Mouse (Mus musculus): ENCODE results near the gene Rtf1.

Gene Rtf1

DNA sequence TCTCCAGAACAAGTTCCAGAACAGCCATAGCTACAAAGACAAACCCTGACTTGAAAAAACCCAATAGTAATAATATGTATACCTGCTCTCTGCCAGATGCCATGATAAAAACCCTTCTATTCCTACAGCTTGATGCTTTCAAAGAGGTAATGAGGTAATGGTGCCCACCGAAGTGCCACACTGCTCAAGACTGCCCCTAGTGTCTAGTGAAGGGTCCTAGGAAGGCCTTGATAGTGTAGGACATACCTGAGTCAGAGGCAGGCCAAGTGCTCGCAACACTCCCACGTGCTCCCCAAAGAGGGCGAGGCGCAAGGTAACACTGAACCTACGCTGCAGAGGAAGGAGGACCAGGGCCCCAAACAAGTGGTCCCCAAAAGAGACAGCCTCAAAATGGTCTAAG lies 92.4 kb downstream of the Rtf1 start:
- intact Hi-C loops (cut with DNase I) = no loop called here

Measured in adrenal gland (tissue).